In genomic region chr17:46858749-46859444, GRCm38 (mm10) we compare ENCODE assay signal across 7 mouse cellular contexts. TPM values are rescaled to one million over a fixed set of nuclear protein-coding genes. Genes with fewer than 3 reads are reported as not detected.
DNase-seq lines count a peak whose midpoint lies in the region; ATAC-seq lines count a peak whose summit lies in the region.

No protein-coding gene starts in this region.

- 16% methylated on average over 9 of the region's 9 CpGs for WGBS in lung, embryonic 16.5 days
- 12% methylated on average over 9 of the region's 9 CpGs for WGBS in embryonic facial prominence, embryonic 13.5 days
- 14% methylated on average over 9 of the region's 9 CpGs for WGBS in limb, embryonic 13.5 days
- 12% methylated on average over 9 of the region's 9 CpGs for WGBS in stomach, embryonic 14.5 days

- H3K36me3 ChIP-seq in lung, embryonic 16.5 days (ENCODE audit: control insufficient read depth, insufficient read depth, low read length) = no peaks in the 10 kb centered on the region
- H3K36me3 ChIP-seq in embryonic facial prominence, embryonic 13.5 days = no peaks in the 10 kb centered on the region
- 0 out of 2 replicates have a peak, but pooled peaks cover 5% of the 10 kb centered on the region for H3K36me3 ChIP-seq in limb, embryonic 13.5 days
- no peaks in the 10 kb centered on the region for H3K36me3 ChIP-seq in stomach, embryonic 14.5 days (ENCODE audit: control insufficient read depth, insufficient read depth, low read length)

- peak overlapping the region; percentile 99 for H3K27ac ChIP-seq in lung, embryonic 16.5 days (ENCODE audit: low read length)
- peak overlapping the region; percentile 100 for H3K27ac ChIP-seq in embryonic facial prominence, embryonic 13.5 days
- H3K27ac ChIP-seq in limb, embryonic 13.5 days = peak overlapping the region; percentile 100
- peak overlapping the region; percentile 100 for H3K27ac ChIP-seq in stomach, embryonic 14.5 days (ENCODE audit: low read length)

- H3K27me3 ChIP-seq in lung, embryonic 16.5 days (ENCODE audit: control insufficient read depth, insufficient read depth, low read depth, low read length) = no peaks in the 10 kb centered on the region
- no peaks in the 10 kb centered on the region for H3K27me3 ChIP-seq in embryonic facial prominence, embryonic 13.5 days
- H3K27me3 ChIP-seq in limb, embryonic 13.5 days = no peaks in the 10 kb centered on the region
- no peaks in the 10 kb centered on the region for H3K27me3 ChIP-seq in stomach, embryonic 14.5 days (ENCODE audit: control insufficient read depth, insufficient read depth, low read length)

- H3K9ac ChIP-seq in lung, embryonic 16.5 days (ENCODE audit: low read length) = peak overlapping the region; percentile 100
- H3K9ac ChIP-seq in embryonic facial prominence, embryonic 13.5 days = peak overlapping the region; percentile 100
- H3K9ac ChIP-seq in limb, embryonic 13.5 days = peak overlapping the region; percentile 100
- H3K9ac ChIP-seq in stomach, embryonic 14.5 days (replicated peaks; ENCODE audit: low read depth, low read length) = peak overlapping the region; percentile 100

- no peaks in the 10 kb centered on the region for H3K9me3 ChIP-seq in lung, embryonic 16.5 days (ENCODE audit: control insufficient read depth, low read length)
- no peaks in the 10 kb centered on the region for H3K9me3 ChIP-seq in embryonic facial prominence, embryonic 13.5 days
- H3K9me3 ChIP-seq in limb, embryonic 13.5 days = no peaks in the 10 kb centered on the region
- no peaks in the 10 kb centered on the region for H3K9me3 ChIP-seq in stomach, embryonic 14.5 days (ENCODE audit: control insufficient read depth, low read depth, low read length)

- ATAC-seq in lung, embryonic 16.5 days (ENCODE audit: low read depth) = no peak
- no peak for ATAC-seq in embryonic facial prominence, embryonic 13.5 days (ENCODE audit: insufficient number of reproducible peaks, insufficient read depth, low FRiP score, low TSS enrichment, low read depth)
- no peak for ATAC-seq in limb, embryonic 13.5 days (ENCODE audit: low FRiP score, low read depth)
- ATAC-seq in stomach, embryonic 14.5 days (ENCODE audit: insufficient number of reproducible peaks, insufficient read depth, low FRiP score, low read depth) = no peak

- H3K4me3 ChIP-seq in lung, embryonic 16.5 days (ENCODE audit: low read length) = peak overlapping the region; percentile 77
- H3K4me3 ChIP-seq in embryonic facial prominence, embryonic 13.5 days = peak overlapping the region; percentile 92
- peak overlapping the region; percentile 94 for H3K4me3 ChIP-seq in limb, embryonic 13.5 days
- peak overlapping the region; percentile 96 for H3K4me3 ChIP-seq in stomach, embryonic 14.5 days (ENCODE audit: low read depth, low read length)

- H3K4me1 ChIP-seq in lung, embryonic 16.5 days (replicated peaks; ENCODE audit: control insufficient read depth, insufficient read depth, low read length) = peaks cover 20% of the 10 kb centered on the region
- peaks cover 19% of the 10 kb centered on the region for H3K4me1 ChIP-seq in embryonic facial prominence, embryonic 13.5 days
- H3K4me1 ChIP-seq in limb, embryonic 13.5 days = peaks cover 28% of the 10 kb centered on the region
- H3K4me1 ChIP-seq in stomach, embryonic 14.5 days (ENCODE audit: control insufficient read depth, insufficient read depth, low read length) = peaks cover 10% of the 10 kb centered on the region; the same call in 1 of the 2 replicates

- H3K4me2 ChIP-seq in lung, embryonic 16.5 days (ENCODE audit: low read depth, low read length) = peak overlapping the region; percentile 58
- peak overlapping the region; percentile 67 for H3K4me2 ChIP-seq in embryonic facial prominence, embryonic 13.5 days
- H3K4me2 ChIP-seq in limb, embryonic 13.5 days (replicated peaks) = peak overlapping the region; percentile 73
- peak overlapping the region; percentile 48 for H3K4me2 ChIP-seq in stomach, embryonic 14.5 days (replicated peaks; ENCODE audit: low read depth, low read length)

- DNase-seq in lung, postnatal 10 days = no peak
- DNase-seq in cerebellum, adult 8-10 months = no peak
- no peak for DNase-seq in spleen, adult 18-20 months

RNA-seq across cellular contexts. Expression of gene Bicral, which starts 0.6 kb away (rescaled TPM):
- polyA plus RNA-seq in lung, embryonic 16.5 days (2015; fragmentation: Nextera tagmentation; extraction: Ambion mirVana) = 3.3 and 4.4 TPM in 2 replicates
- polyA plus RNA-seq in embryonic facial prominence, embryonic 13.5 days (2015; fragmentation: Nextera tagmentation; extraction: Ambion mirVana) = 4.4 and 5.0 TPM in 2 replicates
- polyA plus RNA-seq in limb, embryonic 13.5 days (2015; fragmentation: Nextera tagmentation; extraction: Ambion mirVana) = 3.9 and 4.6 TPM in 2 replicates
- polyA plus RNA-seq in stomach, embryonic 14.5 days (2014; fragmentation: Nextera tagmentation; extraction: Ambion mirVana) = 6.0 and 6.6 TPM in 2 replicates

RNA-seq across cellular contexts. Expression of gene Tbcc, which starts 31.6 kb away (rescaled TPM):
- polyA plus RNA-seq in lung, embryonic 16.5 days (2015; fragmentation: Nextera tagmentation; extraction: Ambion mirVana) = 38.6 and 40.8 TPM in 2 replicates
- polyA plus RNA-seq in embryonic facial prominence, embryonic 13.5 days (2015; fragmentation: Nextera tagmentation; extraction: Ambion mirVana) = 58.5 and 63.3 TPM in 2 replicates
- 57.8 and 58.0 TPM in 2 replicates for polyA plus RNA-seq in limb, embryonic 13.5 days (2015; fragmentation: Nextera tagmentation; extraction: Ambion mirVana)
- polyA plus RNA-seq in stomach, embryonic 14.5 days (2014; fragmentation: Nextera tagmentation; extraction: Ambion mirVana) = 52.6 and 54.3 TPM in 2 replicates

RNA-seq across cellular contexts. Expression of gene Prph2, which starts 51.4 kb away (rescaled TPM):
- polyA plus RNA-seq in lung, embryonic 16.5 days (2015; fragmentation: Nextera tagmentation; extraction: Ambion mirVana) = not detected in 2 replicates
- not detected in 2 replicates for polyA plus RNA-seq in embryonic facial prominence, embryonic 13.5 days (2015; fragmentation: Nextera tagmentation; extraction: Ambion mirVana)
- not detected in 2 replicates for polyA plus RNA-seq in limb, embryonic 13.5 days (2015; fragmentation: Nextera tagmentation; extraction: Ambion mirVana)
- polyA plus RNA-seq in stomach, embryonic 14.5 days (2014; fragmentation: Nextera tagmentation; extraction: Ambion mirVana) = not detected in 2 replicates
